Mouse (Mus musculus) lung, embryonic 14.5 days (tissue): ENCODE measurements at regions not wholly inside any gene's neighbourhood (a gene's known extent, or its start where the extent isn't known, plus 50 kb on each side); places are given as distances from the start of the nearest gene placed in this dataset.
A peak's percentile ranks its signal among the peaks of the same experiment; 100 is the strongest.

Source experiments
- ATAC-seq: fragments of 200-750 bp; cut with Nextera tagmentation; 2 replicates; pipeline ENCODE4 v1.8.0; 2017; ENCODE audit warnings: mild to moderate bottlenecking, moderate TSS enrichment, moderate library complexity; ENCODE audit not compliant: insufficient read depth
- DNase-seq: peaks from one replicate; pipeline ENCODE4 v3.0.0-alpha.2; 2015
- H3K27ac ChIP-seq: fragments of 300-500 bp; sonication (generic); 2 replicates; pipeline ENCODE4 v1.5.1; 2014; ENCODE audit warnings: low read depth, mild to moderate bottlenecking, moderate library complexity
- H3K27me3 ChIP-seq: fragments of 300-500 bp; sonication (generic); 2 replicates; pipeline ENCODE4 v1.6.1; 2014; ENCODE audit warnings: low read length, control low read depth; ENCODE audit not compliant: insufficient read depth
- H3K36me3 ChIP-seq: fragments of 300-500 bp; sonication (generic); 2 replicates; pipeline ENCODE4 v1.6.1; 2014; ENCODE audit warnings: control low read depth; ENCODE audit not compliant: insufficient read depth
- H3K4me1 ChIP-seq: fragments of 300-500 bp; sonication (generic); 2 replicates; pipeline ENCODE4 v1.6.1; 2014; ENCODE audit warnings: antibody characterized with exemption, control low read depth; ENCODE audit not compliant: insufficient read depth
- H3K4me2 ChIP-seq: fragments of 300-500 bp; sonication (generic); 2 replicates; pipeline ENCODE4 v1.6.1; 2014; ENCODE audit warnings: mild to moderate bottlenecking
- H3K4me3 ChIP-seq: fragments of 300-500 bp; sonication (generic); 2 replicates; pipeline ENCODE4 v1.5.1; 2014; ENCODE audit warnings: low read depth, low read length
- H3K9ac ChIP-seq: fragments of 300-500 bp; sonication (generic); 2 replicates; pipeline ENCODE4 v1.6.1; 2014
- H3K9me3 ChIP-seq: fragments of 300-500 bp; sonication (generic); 2 replicates; pipeline ENCODE4 v1.6.1; 2016; ENCODE audit warnings: low read depth, low read length, control low read depth
- CTCF ChIP-seq: IDR thresholded peaks from 2 replicates; pipeline ENCODE4 v1.5.1; 2016; ENCODE audit warnings: antibody characterized with exemption, low read depth
- WGBS: fragments of 180-500 bp; shearing (Covaris S2); extraction: QIAGEN DNeasy Blood & Tissue Kit; methylation state at CpG from one replicate; pipeline ENCODE4 v1.1.7; 2014; 5-methylcytosine and 5-hydroxymethylcytosine counted together

GRCm38 (mm10) chr10:17550638-17551013, 172.4 kb upstream of the Cited2 start:
- Histone ChIP-seq H3K9ac (no peak overlapping the region), H3K4me1 (no peaks in the 10 kb centered on the region), H3K36me3 (no peaks in the 10 kb centered on the region), H3K4me2 (no peak overlapping the region), H3K27me3 (no peaks in the 10 kb centered on the region), H3K9me3 (no peaks in the 10 kb centered on the region), H3K4me3 (no peak overlapping the region), H3K27ac (no peak overlapping the region)
- no peak for TF ChIP-seq CTCF
- 81% methylated on average over 6 of the region's 6 CpGs for WGBS
- DNase-seq: no peak
- ATAC-seq: no peak

- no peak overlapping the region for H3K9ac ChIP-seq
- no peaks in the 10 kb centered on the region for H3K27me3 ChIP-seq
- no peak overlapping the region for H3K4me2 ChIP-seq
- no peak for TF ChIP-seq CTCF
- no peaks in the 10 kb centered on the region for H3K9me3 ChIP-seq
- DNase-seq (no peak), ATAC-seq (no peak)
- H3K27ac ChIP-seq: no peak overlapping the region
- no peaks in the 10 kb centered on the region for H3K36me3 ChIP-seq
- no peak overlapping the region for H3K4me3 ChIP-seq
- 62% methylated on average over 6 of the region's 6 CpGs for WGBS
- no peaks in the 10 kb centered on the region for H3K4me1 ChIP-seq
These were observed 171.1 kb upstream of the Cited2 start for GRCm38 (mm10) chr10:17551869-17552268.

- no peak for TF ChIP-seq CTCF
- DNase-seq: no peak
- H3K9ac ChIP-seq: no peak overlapping the region
- H3K9me3 ChIP-seq: no peaks in the 10 kb centered on the region
- no peak overlapping the region for H3K27ac ChIP-seq
- no peak overlapping the region for H3K4me2 ChIP-seq
- no peaks in the 10 kb centered on the region for H3K27me3 ChIP-seq
- H3K4me1 ChIP-seq: no peaks in the 10 kb centered on the region
- H3K4me3 ChIP-seq: no peak overlapping the region
- no peak for ATAC-seq
- no peaks in the 10 kb centered on the region for H3K36me3 ChIP-seq
These were observed 170.7 kb upstream of the Cited2 start for GRCm38 (mm10) chr10:17552277-17552676.

GRCm38 (mm10) chr10:17556391-17556790, 166.6 kb upstream of the Cited2 start:
- ATAC-seq: no peak
- no peaks in the 10 kb centered on the region for H3K9me3 ChIP-seq
- no peak for TF ChIP-seq CTCF
- H3K4me1 ChIP-seq: peaks cover 16% of the 10 kb centered on the region; the same call in 1 of the 2 replicates
- no peak overlapping the region for H3K4me3 ChIP-seq
- no peaks in the 10 kb centered on the region for H3K36me3 ChIP-seq
- H3K9ac ChIP-seq: no peak overlapping the region
- no peak overlapping the region for H3K27ac ChIP-seq
- no peak overlapping the region for H3K4me2 ChIP-seq
- no peaks in the 10 kb centered on the region for H3K27me3 ChIP-seq
- DNase-seq: no peak
- WGBS: 59% methylated on average over 4 of the region's 4 CpGs

- ATAC-seq (no peak), DNase-seq (peak; percentile 74)
- Histone ChIP-seq H3K9ac (no peak overlapping the region), H3K27me3 (no peaks in the 10 kb centered on the region), H3K4me1 (peaks cover 39% of the 10 kb centered on the region), H3K4me3 (no peak overlapping the region), H3K9me3 (no peaks in the 10 kb centered on the region), H3K36me3 (no peaks in the 10 kb centered on the region), H3K27ac (peak overlapping the region; percentile 54; the same call in 1 of the 2 replicates), H3K4me2 (no peak overlapping the region)
- TF ChIP-seq CTCF: no peak
- 53% methylated on average over 5 of the region's 5 CpGs for WGBS
These were observed 163.6 kb upstream of the Cited2 start for GRCm38 (mm10) chr10:17559370-17559955.

- H3K27ac ChIP-seq: peak overlapping the region; percentile 34; the same call in 1 of the 2 replicates
These were observed 163.0 kb upstream of the Cited2 start for GRCm38 (mm10) chr10:17559980-17560379.

GRCm38 (mm10) chr10:17561466-17561865, 161.6 kb upstream of the Cited2 start:
- 32% methylated on average over 7 of the region's 7 CpGs for WGBS
- no peaks in the 10 kb centered on the region for H3K9me3 ChIP-seq
- no peak for TF ChIP-seq CTCF
- DNase-seq (peak; percentile 59), ATAC-seq (no peak)
- H3K4me3 ChIP-seq: no peak overlapping the region
- H3K27ac ChIP-seq: no peak overlapping the region
- no peak overlapping the region for H3K9ac ChIP-seq
- no peak overlapping the region for H3K4me2 ChIP-seq
- H3K27me3 ChIP-seq: no peaks in the 10 kb centered on the region
- H3K36me3 ChIP-seq: no peaks in the 10 kb centered on the region
- H3K4me1 ChIP-seq: peaks cover 39% of the 10 kb centered on the region

More at GRCm38 (mm10) chr10:17559980-17560379, 163.0 kb upstream of the Cited2 start:
- peaks cover 39% of the 10 kb centered on the region for H3K4me1 ChIP-seq
- no peak overlapping the region for H3K4me3 ChIP-seq
- H3K4me2 ChIP-seq: no peak overlapping the region
- no peak for ATAC-seq
- no peaks in the 10 kb centered on the region for H3K27me3 ChIP-seq
- 32% methylated on average over 3 of the region's 3 CpGs for WGBS
- H3K9me3 ChIP-seq: no peaks in the 10 kb centered on the region
- DNase-seq: peak; percentile 23
- H3K36me3 ChIP-seq: no peaks in the 10 kb centered on the region
- H3K9ac ChIP-seq: no peak overlapping the region
- TF ChIP-seq CTCF: no peak
